Mouse (Mus musculus) spleen, postnatal 10 days (tissue): ENCODE results near the gene Tmem106c.

Experiments used
- DNase-seq, 2 experiments: peaks; one replicate each; pipeline ENCODE4 v3.0.0; 2021 to 2022; ENCODE audit warnings: low spot score in 2 of 2

The Tmem106c gene

DNA sequence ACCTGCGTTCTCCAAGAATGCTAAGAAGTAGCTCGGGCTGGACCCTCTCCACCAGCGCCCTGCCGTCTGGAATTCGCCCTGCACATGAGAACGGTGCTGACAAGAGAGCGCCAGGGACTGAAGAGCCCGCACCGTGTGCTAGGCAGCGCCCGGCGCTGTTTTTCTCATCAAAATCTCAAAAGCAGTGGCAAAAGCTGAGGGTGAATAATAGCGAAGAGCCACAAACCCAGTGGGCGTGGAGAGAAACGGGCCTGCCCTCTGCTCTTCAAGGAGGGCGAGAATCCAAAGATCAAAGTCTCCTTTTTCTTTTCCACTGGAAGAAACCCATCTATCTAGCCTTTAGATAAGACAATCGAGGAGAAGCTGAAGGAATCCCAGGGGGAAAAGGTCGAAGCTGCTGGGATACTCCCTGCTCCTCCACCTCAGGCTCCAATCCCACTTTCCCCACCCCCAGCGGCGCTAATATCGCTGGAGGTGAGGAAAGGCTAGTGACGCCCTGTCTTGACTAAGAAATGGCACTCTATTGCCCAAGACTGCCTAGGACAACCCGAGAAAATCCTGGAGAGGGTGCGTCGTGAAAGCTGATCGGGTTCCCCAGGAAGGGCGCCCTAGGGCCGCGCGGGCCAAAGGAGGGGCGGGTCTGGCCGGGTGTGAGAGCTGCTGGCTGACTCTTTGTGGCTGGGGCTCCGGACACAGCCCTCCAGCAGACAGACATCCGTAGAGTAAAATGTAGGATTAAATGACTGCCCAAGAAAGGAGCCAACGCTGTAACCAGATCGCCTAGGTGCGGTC, 37.5 kb downstream of the Tmem106c start:
- no peak for DNase-seq

GRCm38 (mm10) chr15:98002113-98002990, 38.4 kb downstream of the Tmem106c start:
- no peak for DNase-seq

DNA sequence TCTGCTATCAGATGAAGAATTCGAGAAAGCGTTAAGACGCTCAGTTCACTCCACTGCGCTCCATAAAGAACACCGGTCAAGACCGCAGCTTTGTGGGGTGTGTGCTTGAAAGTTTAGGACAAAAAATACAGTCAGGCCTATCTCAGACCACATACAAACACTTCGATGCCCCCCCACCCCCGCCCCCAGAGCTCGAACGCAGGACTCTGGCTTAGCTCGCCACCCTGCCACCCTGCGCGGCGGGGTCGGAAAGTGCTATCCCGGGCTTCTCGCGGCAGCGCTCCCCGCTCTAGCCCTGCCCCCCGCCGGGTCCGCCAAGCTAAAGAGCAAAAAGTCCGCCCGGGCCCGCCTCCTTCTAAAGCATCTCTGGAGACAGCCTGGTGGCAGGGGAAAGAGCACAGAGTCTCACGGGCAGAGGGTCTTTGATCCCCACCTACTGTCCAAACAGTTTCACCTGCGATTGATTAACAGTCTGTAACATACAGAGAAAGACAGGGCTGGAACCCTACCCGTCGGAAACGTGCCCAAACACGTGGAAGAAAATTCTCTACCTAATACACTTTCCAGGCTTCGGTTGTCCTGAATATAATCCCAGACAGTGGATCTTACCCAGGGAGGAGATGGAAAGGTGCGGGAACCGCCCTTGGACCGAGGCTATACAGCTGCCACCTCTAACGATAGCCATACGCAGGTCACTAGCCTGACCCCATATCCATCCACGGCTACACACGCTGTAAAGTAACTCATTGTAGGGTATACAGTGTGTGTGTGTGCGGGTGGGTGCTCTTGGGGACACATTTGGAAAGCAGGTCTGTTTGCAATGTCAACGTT, 39.2 kb downstream of the Tmem106c start:
- DNase-seq: no peak

DNA sequence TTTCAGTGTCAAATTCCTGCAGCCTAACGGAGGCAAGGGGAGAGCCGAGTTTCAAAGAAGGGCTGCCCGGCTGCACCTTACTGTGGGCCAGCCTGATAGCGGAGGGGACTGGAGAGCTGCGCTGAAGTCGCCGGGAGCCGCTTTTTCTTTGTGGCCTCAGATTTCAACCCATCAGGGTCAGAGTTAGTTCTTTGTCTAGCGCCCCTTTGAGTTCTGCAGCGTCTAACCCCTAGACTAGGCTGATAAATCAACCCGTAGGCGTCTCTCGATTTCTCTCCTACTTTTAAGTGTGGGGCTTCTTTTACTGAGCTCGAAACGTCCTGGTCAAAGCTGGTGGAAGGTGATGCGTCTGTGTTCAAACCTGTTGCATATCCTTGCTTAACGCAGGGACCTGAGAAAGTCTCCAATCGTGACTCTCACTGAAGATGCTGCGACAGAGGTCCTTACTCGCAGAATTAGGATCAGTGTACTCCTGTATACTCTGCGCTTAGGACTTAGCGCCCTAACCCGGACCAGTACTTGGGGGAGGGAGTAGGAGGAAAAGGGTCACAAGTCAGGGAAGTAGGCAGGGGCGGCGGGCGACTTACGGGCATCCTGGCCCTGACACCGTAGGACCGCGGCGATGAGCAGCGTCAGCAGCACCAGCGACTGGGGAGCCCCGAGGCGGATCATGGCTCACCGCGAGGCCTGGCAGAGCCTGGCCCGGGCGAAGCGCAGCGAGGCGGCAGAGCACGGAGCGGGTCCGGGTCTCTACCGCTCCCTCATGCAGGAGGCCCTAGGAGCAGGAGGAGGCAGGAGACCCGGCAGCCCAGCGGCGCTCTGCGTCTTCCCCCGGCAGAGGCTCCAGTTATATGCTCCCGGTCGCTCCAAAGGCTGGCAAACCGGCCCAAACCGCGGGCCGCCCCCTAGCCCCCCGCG, 40.1 kb downstream of the Tmem106c start, which contains the start of gene Col2a1:
Col2a1 (minus strand) TSS at position 874 of the 918 bp plus-strand sequence.
- DNase-seq: no peak

DNA sequence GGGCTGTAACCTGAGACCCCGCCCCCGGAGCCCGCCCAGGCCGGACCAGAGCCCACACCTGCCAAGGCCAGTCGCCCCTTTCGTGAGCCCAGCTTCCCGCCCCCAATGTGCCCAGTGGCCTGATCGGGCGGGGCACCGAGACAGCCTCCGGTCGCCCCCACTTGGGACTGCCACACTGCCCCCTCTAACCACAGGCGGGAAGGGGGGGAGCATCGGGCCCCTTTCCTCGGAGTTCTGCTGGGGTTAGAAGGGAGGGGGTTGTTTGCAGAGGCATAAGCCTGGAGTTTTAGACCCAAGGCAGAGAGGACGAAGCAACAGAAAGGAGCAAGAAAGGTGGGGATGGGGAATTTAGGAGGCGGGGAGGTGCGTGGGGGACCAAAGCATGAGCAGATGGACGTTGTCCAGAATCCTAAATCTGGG, 40.8 kb downstream of the Tmem106c start:
- DNase-seq: no peak

DNA sequence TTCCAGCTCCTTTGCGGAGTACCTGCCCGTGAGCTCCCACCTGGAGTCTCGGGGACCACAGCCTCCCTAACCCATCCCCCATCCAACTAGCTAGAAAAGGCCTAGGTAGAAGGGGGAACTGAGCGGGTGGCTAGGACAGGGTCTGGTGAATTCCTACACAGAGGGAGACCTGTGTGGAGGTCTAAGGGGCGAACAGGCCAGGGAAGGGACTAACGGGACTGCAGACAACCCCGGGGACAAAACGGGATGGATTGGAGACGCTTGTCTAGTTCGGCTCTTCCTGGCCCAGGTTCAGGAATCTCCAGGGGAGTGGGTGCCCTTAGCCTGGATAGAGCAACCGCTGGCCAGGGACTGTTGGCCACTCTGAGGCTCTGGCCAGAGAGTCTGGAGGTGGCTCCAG, 41.2 kb downstream of the Tmem106c start:
- DNase-seq: no peak

- no peak for DNase-seq
Observed at GRCm38 (mm10) chr15:98012810-98013209, 48.8 kb downstream of the Tmem106c start.

- DNase-seq: no peak
Observed at GRCm38 (mm10) chr15:98017925-98018324, 53.9 kb downstream of the Tmem106c start.

DNA sequence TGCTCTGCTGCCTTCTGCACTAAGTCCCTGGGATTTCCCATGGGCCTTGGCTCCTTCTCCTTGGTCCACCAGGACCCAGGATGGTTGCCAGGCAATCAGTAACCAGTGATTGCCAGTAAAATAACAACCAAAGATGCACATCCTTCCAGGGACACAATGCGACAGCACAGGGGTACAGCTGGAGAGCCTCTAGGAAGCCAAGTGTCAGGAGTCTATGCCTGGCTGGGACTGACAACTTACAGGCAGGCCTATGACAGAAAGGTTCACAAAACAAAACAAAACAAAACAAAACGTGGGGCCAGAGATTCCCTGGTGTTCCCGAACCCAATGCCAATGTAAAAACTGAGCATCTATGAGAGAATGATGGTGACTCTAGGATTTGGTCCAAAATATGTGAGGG, 55.0 kb downstream of the Tmem106c start:
- no peak for DNase-seq
